Mouse (Mus musculus): ENCODE data around the gene Dnajc30.

GRCm38 (mm10) chr5:135029007-135029854, 34.8 kb upstream of the Dnajc30 start:
- TF ChIP-seq CTCF (conservative IDR thresholded peaks at IDR 0.05; ENCODE audit: insufficient read depth, insufficient read length, low read depth, low read length) (no peak), POLR2A (IDR thresholded peaks at IDR 0.05; ENCODE audit: low read depth, low read length) (no peak)
